Mouse (Mus musculus): Measurements from ENCODE around the gene Rfx8. TPM values are rescaled to one million over a fixed set of nuclear protein-coding genes. Genes with fewer than 3 reads are reported as not detected.

Gene Rfx8
- total and polyA plus RNA-seq, 2 experiments from 2014 or later: 0.28 to 0.66 TPM

GRCm38 (mm10) chr1:39720186-39720585 lies 611 bp downstream of the Rfx8 start:
- H3K36me3 ChIP-seq (ENCODE audit: insufficient read depth, low read length): no peaks in the 10 kb centered on the region
- H3K27ac ChIP-seq (ENCODE audit: low read depth, low read length): no peak overlapping the region
- H3K4me2 ChIP-seq (ENCODE audit: low read depth, low read length, poor library complexity, severe bottlenecking): peak overlapping the region; percentile 99
- no peaks in the 10 kb centered on the region for H3K27me3 ChIP-seq (ENCODE audit: insufficient read depth, low read length)
- ATAC-seq (ENCODE audit: low FRiP score): no peak
- no peak for DNase-seq (ENCODE audit: low spot score)
- no peak for TF ChIP-seq CTCF (IDR thresholded peaks at IDR 0.05)
- peak overlapping the region; percentile 70; the same call in 1 of the 2 replicates for H3K9ac ChIP-seq (replicated peaks; ENCODE audit: low read length, poor library complexity, severe bottlenecking)
- H3K4me3 ChIP-seq (ENCODE audit: low read depth, low read length): peak overlapping the region; percentile 59; the same call in 1 of the 2 replicates
- no peaks in the 10 kb centered on the region for H3K9me3 ChIP-seq (ENCODE audit: low read length)
- 21% methylated on average over 2 of the region's 2 CpGs for WGBS
- 0 out of 2 replicates have a peak, but pooled peaks cover 3% of the 10 kb centered on the region for H3K4me1 ChIP-seq (ENCODE audit: insufficient read depth, low read length)

GRCm38 (mm10) chr1:39715551-39715950 lies 5.2 kb downstream of the Rfx8 start:
- Histone ChIP-seq H3K4me1 (ENCODE audit: insufficient read depth, low read length) (no peaks in the 10 kb centered on the region), H3K9me3 (ENCODE audit: low read length) (no peaks in the 10 kb centered on the region), H3K27ac (ENCODE audit: low read depth, low read length) (no peak overlapping the region), H3K4me3 (ENCODE audit: low read depth, low read length) (no peak overlapping the region), H3K27me3 (ENCODE audit: insufficient read depth, low read length) (no peaks in the 10 kb centered on the region), H3K36me3 (ENCODE audit: insufficient read depth, low read length) (no peaks in the 10 kb centered on the region), H3K4me2 (ENCODE audit: low read depth, low read length, poor library complexity, severe bottlenecking) (no peak overlapping the region), H3K9ac (replicated peaks; ENCODE audit: low read length, poor library complexity, severe bottlenecking) (no peak overlapping the region)
- 97% methylated on average over 7 of the region's 7 CpGs for WGBS
- ATAC-seq (ENCODE audit: low FRiP score): no peak
- no peak for TF ChIP-seq CTCF (IDR thresholded peaks at IDR 0.05)
- DNase-seq (ENCODE audit: low spot score): no peak

- WGBS: 80% methylated on average over 3 of the region's 3 CpGs
- H3K27ac ChIP-seq (ENCODE audit: low read depth, low read length): no peak overlapping the region
- no peak for TF ChIP-seq CTCF (IDR thresholded peaks at IDR 0.05)
Observed at GRCm38 (mm10) chr1:39714729-39715128, 6.1 kb downstream of the Rfx8 start.

GRCm38 (mm10) chr1:39713842-39714658 lies 6.7 kb downstream of the Rfx8 start:
- H3K9me3 ChIP-seq (ENCODE audit: low read length): no peaks in the 10 kb centered on the region
- TF ChIP-seq CTCF (IDR thresholded peaks at IDR 0.05): no peak
- 66% methylated on average over 16 of the region's 16 CpGs for WGBS
- no peaks in the 10 kb centered on the region for H3K36me3 ChIP-seq (ENCODE audit: insufficient read depth, low read length)
- no peaks in the 10 kb centered on the region for H3K4me1 ChIP-seq (ENCODE audit: insufficient read depth, low read length)
- H3K27me3 ChIP-seq (ENCODE audit: insufficient read depth, low read length): no peaks in the 10 kb centered on the region
- H3K9ac ChIP-seq (replicated peaks; ENCODE audit: low read length, poor library complexity, severe bottlenecking): no peak overlapping the region
- no peak overlapping the region; the same call in 1 of the 2 replicates for H3K27ac ChIP-seq (ENCODE audit: low read depth, low read length)
- no peak overlapping the region for H3K4me2 ChIP-seq (ENCODE audit: low read depth, low read length, poor library complexity, severe bottlenecking)
- H3K4me3 ChIP-seq (ENCODE audit: low read depth, low read length): no peak overlapping the region
- DNase-seq (ENCODE audit: low spot score) (peak; percentile 64), ATAC-seq (ENCODE audit: low FRiP score) (no peak)

More at GRCm38 (mm10) chr1:39714729-39715128, 6.1 kb downstream of the Rfx8 start:
- Histone ChIP-seq H3K4me3 (ENCODE audit: low read depth, low read length) (no peak overlapping the region), H3K27me3 (ENCODE audit: insufficient read depth, low read length) (no peaks in the 10 kb centered on the region), H3K4me2 (ENCODE audit: low read depth, low read length, poor library complexity, severe bottlenecking) (no peak overlapping the region), H3K4me1 (ENCODE audit: insufficient read depth, low read length) (no peaks in the 10 kb centered on the region), H3K9ac (replicated peaks; ENCODE audit: low read length, poor library complexity, severe bottlenecking) (no peak overlapping the region), H3K36me3 (ENCODE audit: insufficient read depth, low read length) (no peaks in the 10 kb centered on the region), H3K9me3 (ENCODE audit: low read length) (no peaks in the 10 kb centered on the region)
- ATAC-seq (ENCODE audit: low FRiP score) (no peak), DNase-seq (ENCODE audit: low spot score) (no peak)

GRCm38 (mm10) chr1:39713300-39713699 lies 7.5 kb downstream of the Rfx8 start:
- no peaks in the 10 kb centered on the region for H3K27me3 ChIP-seq (ENCODE audit: insufficient read depth, low read length)
- no peak overlapping the region for H3K27ac ChIP-seq (ENCODE audit: low read depth, low read length)
- no peak overlapping the region for H3K4me3 ChIP-seq (ENCODE audit: low read depth, low read length)
- TF ChIP-seq CTCF (IDR thresholded peaks at IDR 0.05): no peak
- no peak overlapping the region for H3K4me2 ChIP-seq (ENCODE audit: low read depth, low read length, poor library complexity, severe bottlenecking)
- no peak overlapping the region for H3K9ac ChIP-seq (replicated peaks; ENCODE audit: low read length, poor library complexity, severe bottlenecking)
- no peaks in the 10 kb centered on the region for H3K4me1 ChIP-seq (ENCODE audit: insufficient read depth, low read length)
- DNase-seq (ENCODE audit: low spot score): no peak
- 88% methylated on average over 8 of the region's 8 CpGs for WGBS
- H3K9me3 ChIP-seq (ENCODE audit: low read length): no peaks in the 10 kb centered on the region
- no peak for ATAC-seq (ENCODE audit: low FRiP score)
- no peaks in the 10 kb centered on the region for H3K36me3 ChIP-seq (ENCODE audit: insufficient read depth, low read length)

GRCm38 (mm10) chr1:39712261-39712660 lies 8.5 kb downstream of the Rfx8 start:
- DNase-seq (ENCODE audit: low spot score) (no peak), ATAC-seq (ENCODE audit: low FRiP score) (no peak)
- no peak overlapping the region for H3K27ac ChIP-seq (ENCODE audit: low read depth, low read length)
- H3K9me3 ChIP-seq (ENCODE audit: low read length): no peaks in the 10 kb centered on the region
- WGBS: 92% methylated on average over 7 of the region's 7 CpGs
- H3K9ac ChIP-seq (replicated peaks; ENCODE audit: low read length, poor library complexity, severe bottlenecking): no peak overlapping the region
- H3K27me3 ChIP-seq (ENCODE audit: insufficient read depth, low read length): no peaks in the 10 kb centered on the region
- no peaks in the 10 kb centered on the region for H3K36me3 ChIP-seq (ENCODE audit: insufficient read depth, low read length)
- no peak overlapping the region for H3K4me3 ChIP-seq (ENCODE audit: low read depth, low read length)
- H3K4me2 ChIP-seq (ENCODE audit: low read depth, low read length, poor library complexity, severe bottlenecking): no peak overlapping the region
- no peak for TF ChIP-seq CTCF (IDR thresholded peaks at IDR 0.05)
- no peaks in the 10 kb centered on the region for H3K4me1 ChIP-seq (ENCODE audit: insufficient read depth, low read length)

All from midbrain, postnatal 0 days (tissue).